Mouse (Mus musculus) thymus, adult 2 months (tissue): ENCODE data around the gene Usmg5. TPM values are rescaled to one million over a fixed set of nuclear protein-coding genes. Genes with fewer than 3 reads are reported as not detected.
"Not testable (repeated sequence)": the region's sequence is repeated elsewhere in the genome, so short reads cannot be mapped to it uniquely, and the experiment has no call there.

Experiments
- DNase-seq: peaks from one replicate; pipeline ENCODE4 v3.0.0; 2021
- H3K27ac ChIP-seq: fragments of 200-500 bp; 2 replicates; pipeline ENCODE4 v1.5.1; 2012; ENCODE audit warnings: low read length, control low read depth; ENCODE audit not compliant: control insufficient read depth, insufficient read depth
- H3K27me3 ChIP-seq: fragments of 200-500 bp; 2 replicates; pipeline ENCODE4 v1.6.1; 2012; ENCODE audit warnings: mild to moderate bottlenecking, low read length, moderate library complexity, mixed read lengths; ENCODE audit not compliant: control insufficient read depth, insufficient read depth
- H3K36me3 ChIP-seq: fragments of 200-500 bp; 2 replicates; pipeline ENCODE4 v1.6.1; 2012; ENCODE audit warnings: mild to moderate bottlenecking, low read length, moderate library complexity; ENCODE audit not compliant: control insufficient read depth, insufficient read depth
- H3K4me1 ChIP-seq: fragments of 200-500 bp; replicated peaks from 2 replicates; pipeline ENCODE4 v1.6.1; 2012; ENCODE audit warnings: low read length; ENCODE audit not compliant: control insufficient read depth, insufficient read depth
- H3K4me3 ChIP-seq: fragments of 200-500 bp; 2 replicates; pipeline ENCODE4 v1.5.1; 2012; ENCODE audit warnings: mild to moderate bottlenecking, low read length, control low read depth, moderate library complexity; ENCODE audit not compliant: control insufficient read depth, insufficient read depth
- CTCF ChIP-seq: fragments of 200-500 bp; IDR thresholded peaks from 2 replicates; pipeline ENCODE4 v1.5.1; 2012; ENCODE audit warnings: mild to moderate bottlenecking, control low read depth, low read length, moderate library complexity, borderline replicate concordance; ENCODE audit not compliant: control insufficient read depth, poor library complexity, insufficient read depth; ENCODE audit errors: extremely low read depth
- POLR2A ChIP-seq: fragments of 200-500 bp; IDR thresholded peaks from 2 replicates; pipeline ENCODE4 v1.6.1; 2012; ENCODE audit warnings: mild to moderate bottlenecking, low read length, control low read depth, moderate library complexity; ENCODE audit not compliant: control insufficient read depth, poor library complexity, insufficient read depth; ENCODE audit errors: extremely low read depth
- WGBS: fragments of 180-500 bp; shearing (Covaris S2); methylation state at CpG from one replicate; pipeline ENCODE4 v1.1.7; 2018; 5-methylcytosine and 5-hydroxymethylcytosine counted together
- polyA plus RNA-seq: library from polyadenylated mRNA; depleted of rRNA; stranded (reverse); fragments of >200 nt; gene quantifications from 2 replicates; pipeline ENCODE4 v1.2.3, GENCODE M21; 2012; rRNA removed

Usmg5 gene
- polyA plus RNA-seq: 75.6 and 114 TPM in 2 replicates

DNA sequence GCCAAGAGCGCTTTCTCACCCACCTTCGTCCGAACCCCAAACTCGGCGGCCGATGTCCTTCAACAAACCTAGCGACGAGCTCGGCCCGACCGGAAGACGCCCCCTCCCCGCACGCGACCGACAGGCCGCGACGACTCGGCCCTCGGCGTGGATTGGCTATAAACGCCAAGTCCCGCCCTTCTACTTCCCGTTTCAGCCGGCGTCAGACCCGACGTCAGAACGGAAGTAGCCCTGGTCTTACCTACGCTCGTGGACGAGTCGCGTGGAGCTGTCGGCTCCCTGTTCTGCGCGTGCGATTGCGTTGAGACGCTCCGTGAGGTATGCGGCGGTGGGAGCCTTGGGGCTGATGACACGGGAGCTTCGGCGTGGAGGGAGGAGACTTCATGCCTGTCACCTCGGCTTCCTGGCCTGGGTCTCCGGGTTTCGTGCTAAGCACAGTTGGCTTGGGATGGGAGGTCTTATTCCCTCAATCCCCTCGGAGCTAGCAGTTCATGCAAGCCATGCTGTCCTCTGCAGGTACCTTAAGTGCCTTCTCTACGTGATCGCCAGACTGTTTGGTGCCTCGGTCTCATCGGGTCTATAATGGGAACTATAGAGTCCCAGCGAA is at the start of gene Usmg5, which contains the start of gene Pdcd11:
Gene Usmg5, minus strand, starts transcription at position 98 of the 607 bp plus-strand sequence.
Gene Pdcd11, plus strand, starts transcription at position 219 of the 607 bp plus-strand sequence.
- peak within 1 kb of the TSS; percentile 30 for H3K27ac ChIP-seq
- DNase-seq: peak; percentile 96
- 0 out of 2 replicates have a peak, but pooled peaks cover 3% of the 10 kb centered on the region for H3K4me1 ChIP-seq
- H3K36me3 ChIP-seq: peaks cover 2% of the 10 kb centered on the region
- peak within 1 kb of the TSS; percentile 74 for H3K4me3 ChIP-seq
- no peaks in the 10 kb centered on the region for H3K27me3 ChIP-seq
- peak; percentile 73 for TF ChIP-seq CTCF
- TF ChIP-seq POLR2A: peak; percentile 88
- WGBS: under 1% methylated on average over 56 of the region's 56 CpGs

DNA sequence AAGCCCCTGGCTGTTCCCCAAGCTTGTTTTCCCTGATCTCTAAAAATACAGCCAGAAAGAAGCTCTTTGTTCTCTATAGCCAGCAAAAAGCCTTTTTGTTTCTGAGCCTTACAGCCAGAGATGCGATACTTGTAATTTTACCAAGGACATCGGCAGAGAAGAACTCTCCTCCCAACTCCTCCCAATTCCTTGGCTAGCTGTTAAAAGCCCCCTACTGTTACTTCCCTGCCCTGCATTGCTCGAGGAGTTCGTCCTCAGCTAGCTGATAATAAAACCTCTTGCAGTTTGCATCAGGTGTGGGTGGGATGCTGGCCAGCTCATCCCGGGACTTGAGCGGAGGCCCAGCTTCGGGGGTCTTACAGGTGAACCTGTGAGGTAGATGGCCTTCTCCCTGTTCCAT is 49.2 kb upstream of the Usmg5 start:
- peaks cover 29% of the 10 kb centered on the region for H3K4me1 ChIP-seq
- H3K36me3 ChIP-seq, H3K27me3 ChIP-seq, DNase-seq, H3K27ac ChIP-seq, H3K4me3 ChIP-seq: not testable (repeated sequence)
- 72% methylated on average over 7 of the region's 7 CpGs for WGBS

DNA sequence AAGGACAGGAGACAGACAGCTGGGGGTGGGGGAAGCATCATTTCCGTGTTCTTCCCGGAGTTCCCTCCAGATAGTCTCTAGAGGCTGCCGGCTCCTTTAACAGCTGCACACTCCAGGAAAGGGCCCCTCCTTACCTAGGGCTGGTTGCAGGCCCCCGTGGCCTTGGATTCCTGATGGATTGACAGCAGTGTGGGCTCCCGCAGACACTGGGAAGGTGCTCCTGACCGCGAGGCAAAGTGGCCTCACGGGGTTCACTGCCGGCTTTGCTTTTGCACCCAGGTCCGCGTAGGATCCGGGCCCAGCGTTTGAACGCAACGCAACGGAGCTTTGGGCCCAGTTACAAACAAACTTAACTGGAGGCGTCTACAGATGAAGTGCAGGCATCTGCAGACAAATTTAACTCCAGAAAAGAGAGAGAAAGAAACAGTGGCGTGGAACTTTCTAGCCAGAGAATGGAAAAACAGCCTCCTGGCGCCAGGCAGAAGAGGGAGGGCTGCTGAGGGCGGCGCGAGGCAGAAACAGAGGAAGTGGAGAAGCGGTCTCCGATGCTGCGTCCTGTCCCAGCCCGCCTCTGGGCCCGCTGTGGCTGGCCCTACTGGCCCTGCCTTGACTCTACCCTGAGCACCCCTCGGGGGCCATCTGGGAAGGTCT is 47.4 kb upstream of the Usmg5 start, which contains the start of gene Calhm2:
Gene Calhm2, minus strand, starts transcription at position 524 of the 651 bp plus-strand sequence.
- WGBS: under 1% methylated on average over 28 of the region's 28 CpGs

DNA sequence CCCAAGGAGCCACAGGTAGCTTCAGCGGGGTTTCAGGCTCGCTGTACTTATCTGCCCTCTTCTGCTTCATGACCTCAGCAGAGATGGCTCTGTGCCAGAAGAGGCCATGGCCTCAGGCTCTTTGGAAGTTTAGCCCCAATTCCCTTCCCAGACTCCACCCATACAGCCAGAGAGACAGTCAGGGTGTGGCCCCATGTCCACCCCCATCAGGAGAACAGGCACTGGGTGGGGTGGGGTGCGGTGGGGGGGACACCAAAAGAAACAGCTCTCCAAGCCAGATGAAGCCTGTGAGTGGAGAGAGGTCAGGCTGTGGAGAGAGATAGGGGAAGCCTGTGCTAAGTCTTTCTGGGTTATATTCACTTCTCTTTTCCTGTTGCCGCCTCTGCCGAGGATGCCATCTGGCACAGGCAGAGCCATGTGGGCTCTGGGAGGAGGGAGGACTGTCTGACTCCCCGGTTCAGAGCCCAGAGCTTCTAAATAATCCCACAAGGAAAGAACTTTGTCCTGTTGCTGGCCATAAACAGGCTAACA is 46.7 kb upstream of the Usmg5 start:
- TF ChIP-seq CTCF: no peak
- no peak for TF ChIP-seq POLR2A
- Histone ChIP-seq H3K4me1 (peaks cover 39% of the 10 kb centered on the region), H3K4me3 (peak overlapping the region; percentile 75), H3K27me3 (no peaks in the 10 kb centered on the region), H3K36me3 (peaks cover 2% of the 10 kb centered on the region), H3K27ac (peak overlapping the region; percentile 7; the same call in 1 of the 2 replicates)
- WGBS: 7% methylated on average over 6 of the region's 6 CpGs
- peak; percentile 37 for DNase-seq

More for the DNA sequence above, 47.4 kb upstream of the Usmg5 start, which contains the start of gene Calhm2:
- Histone ChIP-seq H3K4me1 (peaks cover 35% of the 10 kb centered on the region), H3K27ac (peak within 1 kb of the TSS; percentile 7; the same call in 1 of the 2 replicates), H3K27me3 (no peaks in the 10 kb centered on the region), H3K4me3 (peak within 1 kb of the TSS; percentile 75), H3K36me3 (no peaks in the 10 kb centered on the region)
- no peak for TF ChIP-seq POLR2A
- no peak for TF ChIP-seq CTCF
- peak; percentile 56 for DNase-seq

DNA sequence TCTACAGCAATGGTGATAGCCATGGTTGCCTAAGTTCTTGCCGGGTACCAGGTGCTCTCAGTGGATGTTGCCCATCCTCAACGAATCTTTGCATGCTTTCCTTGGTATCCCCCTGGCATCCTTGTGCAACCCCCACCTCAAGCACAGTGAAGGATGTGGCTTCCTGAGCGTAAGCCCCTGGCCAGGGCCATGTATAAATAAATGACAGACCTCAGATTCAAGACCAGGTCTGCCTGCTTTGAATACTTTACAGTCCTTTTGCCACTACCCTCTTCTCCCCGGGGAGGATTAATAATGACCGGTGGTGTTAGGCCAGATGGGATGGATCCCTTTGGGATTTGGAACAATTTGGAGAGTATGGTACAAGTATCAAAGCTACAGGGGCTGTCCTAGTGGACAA is 45.7 kb upstream of the Usmg5 start:
- no peak overlapping the region for H3K27ac ChIP-seq
- no peak for DNase-seq
- H3K4me3 ChIP-seq: no peak overlapping the region
- TF ChIP-seq CTCF: no peak
- TF ChIP-seq POLR2A: no peak
- H3K27me3 ChIP-seq: no peaks in the 10 kb centered on the region
- WGBS: 84% methylated on average over 5 of the region's 5 CpGs
- H3K36me3 ChIP-seq: peaks cover 11% of the 10 kb centered on the region
- H3K4me1 ChIP-seq: peaks cover 39% of the 10 kb centered on the region

DNA sequence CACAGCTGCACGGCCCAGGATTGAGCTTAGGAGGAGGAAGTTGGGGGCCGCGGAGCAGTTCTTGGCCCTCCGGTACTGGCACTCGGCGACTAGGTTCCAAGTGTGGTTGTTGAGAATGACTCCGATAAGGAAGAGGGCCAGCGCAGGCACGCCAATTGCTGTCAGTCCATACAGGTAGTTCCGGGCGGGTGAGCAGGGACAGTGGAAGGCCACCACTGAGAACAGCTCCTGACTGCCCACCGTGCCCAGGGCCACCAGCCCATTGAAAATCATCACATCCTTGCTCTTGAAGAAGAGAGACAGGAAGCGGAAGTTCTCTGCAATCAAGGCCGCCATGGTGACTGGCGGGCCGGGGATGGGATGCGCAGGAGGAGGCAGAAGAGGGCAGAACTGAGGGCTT is 45.1 kb upstream of the Usmg5 start:
- 92% methylated on average over 17 of the region's 17 CpGs for WGBS
- no peak for DNase-seq
- peaks cover 39% of the 10 kb centered on the region for H3K4me1 ChIP-seq
- no peak for TF ChIP-seq POLR2A
- no peak for TF ChIP-seq CTCF
- H3K4me3 ChIP-seq: no peak overlapping the region
- H3K27me3 ChIP-seq: no peaks in the 10 kb centered on the region
- H3K27ac ChIP-seq: no peak overlapping the region
- peaks cover 12% of the 10 kb centered on the region for H3K36me3 ChIP-seq

DNA sequence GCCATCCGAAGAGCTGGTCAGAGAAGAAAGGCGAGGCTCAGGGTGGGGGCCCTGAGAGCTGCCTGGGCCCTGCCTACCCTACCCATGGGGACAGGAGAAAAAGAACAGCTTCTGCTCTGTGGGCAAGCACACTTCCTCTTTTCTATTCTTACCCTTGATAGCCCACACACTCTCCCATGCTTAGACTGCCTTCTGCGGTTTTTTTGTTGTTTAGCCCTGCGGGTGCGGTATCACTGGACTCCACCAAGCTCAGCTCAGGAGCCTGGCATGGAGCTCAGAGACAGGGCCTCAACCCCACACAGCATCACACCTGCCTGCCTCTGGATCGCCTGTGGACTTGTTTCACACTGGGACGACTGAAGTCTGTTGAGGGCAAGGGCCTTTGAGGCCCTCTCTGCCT is 42.7 kb upstream of the Usmg5 start:
- Histone ChIP-seq H3K36me3 (peaks cover 32% of the 10 kb centered on the region), H3K27ac (no peak overlapping the region), H3K4me3 (no peak overlapping the region), H3K27me3 (no peaks in the 10 kb centered on the region), H3K4me1 (peaks cover 26% of the 10 kb centered on the region)
- TF ChIP-seq CTCF (no peak), POLR2A (no peak)
- WGBS: 22% methylated on average over 7 of the region's 7 CpGs
- no peak for DNase-seq
